Mouse (Mus musculus): ENCODE results near the gene Lrtm1. TPM values are rescaled to one million over a fixed set of nuclear protein-coding genes. Genes with fewer than 3 reads are reported as not detected.

Lrtm1 gene
- total RNA-seq (2023) = not detected in 2 replicates

DNA sequence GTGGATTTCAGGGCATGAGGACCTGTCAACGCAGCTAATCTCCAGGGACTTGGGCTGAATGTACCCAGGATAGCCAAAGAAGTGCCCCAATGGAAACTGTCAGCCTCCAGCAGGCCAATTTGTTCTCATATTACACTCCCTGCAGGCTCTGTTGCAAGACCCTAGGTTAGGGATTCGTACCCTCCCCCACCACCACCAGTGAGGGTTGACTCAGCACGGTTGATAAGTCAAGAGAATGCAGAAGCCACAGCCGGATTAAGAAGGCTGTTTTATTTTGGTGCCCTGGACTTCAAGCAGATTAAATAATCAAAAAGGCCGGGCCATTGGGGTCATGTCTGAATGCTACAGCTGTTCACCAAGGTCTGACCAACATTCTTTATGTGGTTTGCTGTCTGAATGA is at the start of gene Lrtm1:
Lrtm1 (plus strand) TSS at position 326 of the 400 bp plus-strand sequence.

